Mouse (Mus musculus) bone marrow macrophage, adult 2 months (primary cell): ENCODE data around the gene Dhx34.

Source experiments
- CTCF ChIP-seq: IDR thresholded peaks from 2 replicates; pipeline ENCODE4 v1.5.1; 2012; ENCODE audit warnings: low read depth, mild to moderate bottlenecking, low read length, moderate library complexity
- POLR2A ChIP-seq: IDR thresholded peaks from 2 replicates; pipeline ENCODE4 v1.6.1; 2012; ENCODE audit warnings: mild to moderate bottlenecking, low read depth, low read length, borderline replicate concordance

GRCm38 (mm10) chr7:16173146-16173545 is 48.7 kb downstream of the Dhx34 start:
- no peak for TF ChIP-seq POLR2A
- no peak for TF ChIP-seq CTCF
